Mouse (Mus musculus) embryonic facial prominence, embryonic 14.5 days (tissue): ENCODE measurements around the gene Klf16. TPM values are rescaled to one million over a fixed set of nuclear protein-coding genes. Genes with fewer than 3 reads are reported as not detected.

Source experiments
- ATAC-seq: fragments of 200-750 bp; cut with Nextera tagmentation; 2 replicates; pipeline ENCODE4 v1.8.0; 2017; ENCODE audit warnings: low read depth, moderate number of reproducible peaks, moderate TSS enrichment
- DNase-seq: peaks from one replicate; pipeline ENCODE4 v3.0.0-alpha.2; 2015; ENCODE audit warnings: low spot score
- H3K27ac ChIP-seq: fragments of 300-500 bp; sonication (generic); replicated peaks from 2 replicates; pipeline ENCODE4 v1.5.1; 2014; ENCODE audit warnings: low read depth, mild to moderate bottlenecking, low read length, moderate library complexity
- H3K27me3 ChIP-seq: fragments of 300-500 bp; sonication (generic); replicated peaks from 2 replicates; pipeline ENCODE4 v1.6.1; 2014; ENCODE audit warnings: low read length; ENCODE audit not compliant: control insufficient read depth, insufficient read depth
- H3K36me3 ChIP-seq: fragments of 300-500 bp; sonication (generic); 2 replicates; pipeline ENCODE4 v1.6.1; 2014; ENCODE audit warnings: low read length, mixed read lengths; ENCODE audit not compliant: control insufficient read depth, insufficient read depth
- H3K4me1 ChIP-seq: fragments of 300-500 bp; sonication (generic); 2 replicates; pipeline ENCODE4 v1.6.1; 2014; ENCODE audit warnings: antibody characterized with exemption, low read length; ENCODE audit not compliant: control insufficient read depth, insufficient read depth
- H3K4me2 ChIP-seq: fragments of 300-500 bp; sonication (generic); 2 replicates; pipeline ENCODE4 v1.6.1; 2014; ENCODE audit warnings: low read depth, mild to moderate bottlenecking, low read length, moderate library complexity, mixed read lengths
- H3K4me3 ChIP-seq: fragments of 300-500 bp; sonication (generic); 2 replicates; pipeline ENCODE4 v1.5.1; 2014; ENCODE audit warnings: low read depth, mild to moderate bottlenecking, low read length
- H3K9ac ChIP-seq: fragments of 300-500 bp; sonication (generic); 2 replicates; pipeline ENCODE4 v1.6.1; 2014; ENCODE audit warnings: low read depth, mild to moderate bottlenecking, low read length, moderate library complexity, mixed read lengths
- H3K9me3 ChIP-seq: fragments of 300-500 bp; sonication (generic); 2 replicates; pipeline ENCODE4 v1.6.1; 2016; ENCODE audit warnings: low read length; ENCODE audit not compliant: control insufficient read depth
- whole genome bisulfite sequencing: fragments of 180-500 bp; shearing (Covaris S2); extraction: QIAGEN DNeasy Blood & Tissue Kit; methylation state at CpG from one replicate; pipeline ENCODE4 v1.1.7; 2014; 5-methylcytosine and 5-hydroxymethylcytosine counted together
- microRNA-seq: library from miRNA; unstranded; fragments of <30 nt; microRNA quantifications from one replicate; pipeline ENCODE4, GENCODE M21; 2016; ENCODE audit warnings: borderline number of aligned reads
- polyA plus RNA-seq: library from polyadenylated mRNA; unstranded; fragments of >200 nt; fragmentation: Nextera tagmentation; extraction: Ambion mirVana; gene quantifications from 2 replicates; pipeline ENCODE4 v1.2.1, GENCODE M21; 2014

The Klf16 gene
- polyA plus RNA-seq, 1 experiment from 2014 or later, result 9.7 TPM

- H3K9me3 ChIP-seq, result no peaks in the 10 kb centered on the region
- DNase-seq (no peak), ATAC-seq (no peak)
- 12% methylated on average over 14 of the region's 14 CpGs for WGBS
- H3K36me3 ChIP-seq, result no peaks in the 10 kb centered on the region
- no peak overlapping the region for H3K9ac ChIP-seq
- H3K27ac ChIP-seq, result no peak overlapping the region
- no peaks in the 10 kb centered on the region for H3K4me1 ChIP-seq
- H3K4me3 ChIP-seq, result 0 out of 2 replicates have a peak overlapping the region, but pooled peaks have one; percentile 6
- peaks cover 34% of the 10 kb centered on the region for H3K27me3 ChIP-seq
- peak overlapping the region; percentile 16; the same call in 1 of the 2 replicates for H3K4me2 ChIP-seq
Observed at GRCm38 (mm10) chr10:80535071-80535470, 42.0 kb downstream of the Klf16 start.

- no peak for DNase-seq
- no peak for ATAC-seq
- H3K9ac ChIP-seq, result no peak overlapping the region
- H3K4me2 ChIP-seq, result no peak overlapping the region
- no peaks in the 10 kb centered on the region for H3K9me3 ChIP-seq
- no peaks in the 10 kb centered on the region for H3K4me1 ChIP-seq
- no peak overlapping the region for H3K4me3 ChIP-seq
- peaks cover 30% of the 10 kb centered on the region for H3K27me3 ChIP-seq
- 17% methylated on average over 7 of the region's 7 CpGs for WGBS
- no peaks in the 10 kb centered on the region for H3K36me3 ChIP-seq
- no peak overlapping the region for H3K27ac ChIP-seq
Observed at GRCm38 (mm10) chr10:80533704-80534103, 43.4 kb downstream of the Klf16 start.

GRCm38 (mm10) chr10:80532783-80533182 lies 44.3 kb downstream of the Klf16 start:
- Histone ChIP-seq H3K9me3 (no peaks in the 10 kb centered on the region), H3K27ac (no peak overlapping the region), H3K4me1 (no peaks in the 10 kb centered on the region), H3K4me3 (no peak overlapping the region), H3K9ac (no peak overlapping the region), H3K27me3 (peaks cover 23% of the 10 kb centered on the region), H3K36me3 (no peaks in the 10 kb centered on the region), H3K4me2 (no peak overlapping the region)
- ATAC-seq (no peak), DNase-seq (no peak)
- WGBS, result 82% methylated on average over 11 of the region's 11 CpGs

GRCm38 (mm10) chr10:80526172-80526571 lies 50.9 kb downstream of the Klf16 start:
- ATAC-seq (peak; percentile 88), DNase-seq (peak; percentile 53)
- Histone ChIP-seq H3K4me1 (no peaks in the 10 kb centered on the region), H3K36me3 (no peaks in the 10 kb centered on the region), H3K9me3 (no peaks in the 10 kb centered on the region), H3K27me3 (no peaks in the 10 kb centered on the region), H3K4me3 (no peak overlapping the region), H3K27ac (no peak overlapping the region), H3K9ac (no peak overlapping the region), H3K4me2 (0 out of 2 replicates have a peak overlapping the region, but pooled peaks have one; percentile 15)
- WGBS, result 25% methylated on average over 9 of the region's 9 CpGs

- H3K4me1 ChIP-seq, result no peaks in the 10 kb centered on the region
- ATAC-seq, result no peak
- no peak overlapping the region for H3K27ac ChIP-seq
- DNase-seq, result no peak
- H3K9me3 ChIP-seq, result no peaks in the 10 kb centered on the region
- no peaks in the 10 kb centered on the region for H3K27me3 ChIP-seq
- no peak overlapping the region for H3K4me2 ChIP-seq
- WGBS, result 91% methylated on average over 7 of the region's 7 CpGs
- H3K9ac ChIP-seq, result no peak overlapping the region
- no peaks in the 10 kb centered on the region for H3K36me3 ChIP-seq
- H3K4me3 ChIP-seq, result no peak overlapping the region
Observed at GRCm38 (mm10) chr10:80523299-80523698, 53.8 kb downstream of the Klf16 start.

- H3K27ac ChIP-seq, result no peak overlapping the region
- no peaks in the 10 kb centered on the region for H3K9me3 ChIP-seq
- H3K4me1 ChIP-seq, result no peaks in the 10 kb centered on the region
- no peak overlapping the region for H3K4me3 ChIP-seq
- H3K27me3 ChIP-seq, result peaks cover 13% of the 10 kb centered on the region
- no peak for ATAC-seq
- no peak for DNase-seq
- no peaks in the 10 kb centered on the region for H3K36me3 ChIP-seq
- H3K9ac ChIP-seq, result no peak overlapping the region
- 71% methylated on average over 2 of the region's 2 CpGs for WGBS
- H3K4me2 ChIP-seq, result no peak overlapping the region
Observed at GRCm38 (mm10) chr10:80519287-80519686, 57.8 kb downstream of the Klf16 start.

Small RNA genes lying within 50 kb of the gene (microRNA-seq; reads per million reads assigned to microRNA genes)
- not detected for gene Mir6912

Other genes starting within 250 kb of the Klf16 start
- 1.7 and 2.9 TPM in 2 replicates for gene Pcsk4, start 247.8 kb downstream of the Klf16 start, polyA plus RNA-seq
- gene Reep6, start 247.4 kb downstream of the Klf16 start, polyA plus RNA-seq, result 5.6 and 7.5 TPM in 2 replicates
- gene Adamtsl5, start 228.9 kb downstream of the Klf16 start, polyA plus RNA-seq, result 5.8 and 6.3 TPM in 2 replicates
- gene Plk5, start 220.9 kb downstream of the Klf16 start, polyA plus RNA-seq, result 0.47 and 0.72 TPM in 2 replicates
- 6.2 and 6.4 TPM in 2 replicates for gene Mex3d, start 189.7 kb downstream of the Klf16 start, polyA plus RNA-seq
- 164 and 186 TPM in 2 replicates for gene Mbd3, start 177.8 kb downstream of the Klf16 start, polyA plus RNA-seq
- gene Uqcr11, start 170.5 kb downstream of the Klf16 start, polyA plus RNA-seq, result 751 and 879 TPM in 2 replicates
- gene Tcf3, start 143.7 kb downstream of the Klf16 start, polyA plus RNA-seq, result 93.7 and 112 TPM in 2 replicates
- gene Onecut3, start 82.5 kb downstream of the Klf16 start, polyA plus RNA-seq, result not detected in 2 replicates
- 0.13 and 0.24 TPM in 2 replicates for gene Atp8b3, start 38.2 kb downstream of the Klf16 start, polyA plus RNA-seq
- 22.6 and 26.2 TPM in 2 replicates for gene Rexo1, start 15.8 kb downstream of the Klf16 start, polyA plus RNA-seq
- 115 and 124 TPM in 2 replicates for gene Abhd17a, start 13.0 kb upstream of the Klf16 start, polyA plus RNA-seq
- 84.6 and 96.3 TPM in 2 replicates for gene Scamp4, start 25.6 kb upstream of the Klf16 start, polyA plus RNA-seq
- 6.1 and 6.2 TPM in 2 replicates for gene Adat3, start 25.6 kb upstream of the Klf16 start, polyA plus RNA-seq
- gene Gm49322, start 28.7 kb upstream of the Klf16 start, polyA plus RNA-seq, result 1.9 and 2.5 TPM in 2 replicates
- 104 and 125 TPM in 2 replicates for gene Csnk1g2, start 45.5 kb upstream of the Klf16 start, polyA plus RNA-seq
- gene Btbd2, start 79.8 kb upstream of the Klf16 start, polyA plus RNA-seq, result 71.6 and 81.2 TPM in 2 replicates
- gene Mknk2, start 100.8 kb upstream of the Klf16 start, polyA plus RNA-seq, result 84.6 and 86.7 TPM in 2 replicates
- gene Mob3a, start 124.7 kb upstream of the Klf16 start, polyA plus RNA-seq, result 31.2 and 37.0 TPM in 2 replicates
- 10.3 and 14.4 TPM in 2 replicates for gene Izumo4, start 124.9 kb upstream of the Klf16 start, polyA plus RNA-seq
- gene Ap3d1, start 164.9 kb upstream of the Klf16 start, polyA plus RNA-seq, result 67.6 and 75.8 TPM in 2 replicates
- gene Dot1l, start 177.9 kb upstream of the Klf16 start, polyA plus RNA-seq, result 20.7 and 21.5 TPM in 2 replicates
- 69.6 TPM in 2 replicates for gene Sf3a2, start 220.9 kb upstream of the Klf16 start, polyA plus RNA-seq
- 102 and 111 TPM in 2 replicates for gene Plekhj1, start 221.3 kb upstream of the Klf16 start, polyA plus RNA-seq
- 0.13 TPM in 1 of 2 replicates, not detected in the other for gene Amh, start 227.9 kb upstream of the Klf16 start, polyA plus RNA-seq
- 13.0 and 20.3 TPM in 2 replicates for gene Jsrp1, start 236.2 kb upstream of the Klf16 start, polyA plus RNA-seq
- 1,606 and 1,697 TPM in 2 replicates for gene Oaz1, start 249.3 kb upstream of the Klf16 start, polyA plus RNA-seq